Mouse (Mus musculus): ENCODE data around the gene Atl3. TPM values are rescaled to one million over a fixed set of nuclear protein-coding genes. Genes with fewer than 3 reads are reported as not detected.

The Atl3 gene
- total RNA-seq, 2 experiments from 2014 or later = 15.4 to 16.0 TPM

Other genes starting within 250 kb of the Atl3 start
- gene Rcor2, start 226.7 kb upstream of the Atl3 start, total RNA-seq (2021) = 1 to 10 TPM; 2.1 to 8.8 TPM
- gene Mark2, start 152.2 kb upstream of the Atl3 start, total RNA-seq (2021) = 10 to 100 TPM; 27.7 to 34.1 TPM
- gene Spindoc, start 111.0 kb upstream of the Atl3 start, total RNA-seq (2021) = 1 to 10 TPM; 9.4 to 9.5 TPM
- 10 to 100 TPM; 10.7 to 11.4 TPM for gene 2700081O15Rik, start 76.4 kb upstream of the Atl3 start, total RNA-seq (2021)
- gene Rtn3, start 10.8 kb upstream of the Atl3 start, total RNA-seq (2021) = 10 to 100 TPM; 37.1 to 40.6 TPM
- 10 to 100 TPM; 55.0 to 57.6 TPM for gene Pla2g16, start 63.4 kb downstream of the Atl3 start, total RNA-seq (2021)
- under 1 TPM; 0.13 to 0.33 TPM for gene Lgals12, start 113.2 kb downstream of the Atl3 start, total RNA-seq (2021)
- not detected for gene Hrasls5, start 118.5 kb downstream of the Atl3 start, total RNA-seq (2021)
- gene Slc22a19, start 217.3 kb downstream of the Atl3 start, total RNA-seq (2021) = not detected

All from gastrocnemius, postnatal 14 days (tissue).